Mouse (Mus musculus) left cerebral cortex, postnatal 36 days (tissue): ENCODE data around the gene D17Wsu92e. TPM values are rescaled to one million over a fixed set of nuclear protein-coding genes. Genes with fewer than 3 reads are reported as not detected.
"Not testable (repeated sequence)": the region's sequence is repeated elsewhere in the genome, so short reads cannot be mapped to it uniquely, and the experiment has no call there.

Experiments
- DNase-seq, 2 experiments: peaks; one replicate each; pipeline ENCODE4 v3.0.0; 2021 to 2022; ENCODE audit warnings: low spot score in 2 of 2, mixed read lengths in 1 of 2
- intact Hi-C: fragments of 180-260 bp; cut with DNase I; formaldehyde crosslinking; loops from one replicate; pipeline ENCODE4 v1.15.1; 2025
- total RNA-seq, 2 experiments: library from RNA; stranded (reverse); gene quantifications; 2 replicates each; pipeline ENCODE4 v1.2.3; 2021

D17Wsu92e gene
- total RNA-seq = 100 to 1,000 TPM; 205 to 222 TPM

GRCm38 (mm10) chr17:27820568-27821406 lies at the start of gene D17Wsu92e:
Gene D17Wsu92e, minus strand, starts transcription at chr17:27820648.
- intact Hi-C loops = loop anchor here (1.0 to 5.0 kb wide), 2 partner anchors 20 to 183 kb away; partner anchors contain the start of genes RPS10-NUDT3 and Rps10
- DNase-seq = peak; percentile 98

GRCm38 (mm10) chr17:27866737-27867136 lies 46.3 kb upstream of the D17Wsu92e start:
- DNase-seq = no peak
- intact Hi-C loops = no loop called here

GRCm38 (mm10) chr17:27865461-27865860 lies 45.0 kb upstream of the D17Wsu92e start:
- intact Hi-C loops = no loop called here

GRCm38 (mm10) chr17:27859131-27859530 lies 38.7 kb upstream of the D17Wsu92e start:
- DNase-seq = no peak
- intact Hi-C loops = no loop called here

More at GRCm38 (mm10) chr17:27865461-27865860, 45.0 kb upstream of the D17Wsu92e start:
- DNase-seq = no peak

GRCm38 (mm10) chr17:27857649-27858475 lies 37.4 kb upstream of the D17Wsu92e start:
- intact Hi-C loops = no loop called here
- no peak for DNase-seq

GRCm38 (mm10) chr17:27856798-27857648 lies 36.6 kb upstream of the D17Wsu92e start:
- intact Hi-C loops = no loop called here

GRCm38 (mm10) chr17:27856265-27856797 lies 35.9 kb upstream of the D17Wsu92e start, which contains the start of gene Uhrf1bp1:
Gene Uhrf1bp1, plus strand, starts transcription at chr17:27856441.
- DNase-seq = peak; percentile 74 to 83
- intact Hi-C loops = no loop called here

More at GRCm38 (mm10) chr17:27856798-27857648, 36.6 kb upstream of the D17Wsu92e start:
- peak; percentile 44 to 48 for DNase-seq

- intact Hi-C loops = no loop called here
- DNase-seq = no peak
Measured at GRCm38 (mm10) chr17:27851076-27851475, 30.6 kb upstream of the D17Wsu92e start.

- intact Hi-C loops = no loop called here
- no peak for DNase-seq
Measured at GRCm38 (mm10) chr17:27848351-27848750, 27.9 kb upstream of the D17Wsu92e start.

- intact Hi-C loops = loop anchor here (1.0 to 5.0 kb wide), 3 partner anchors 15 to 68 kb away; partner anchors contain the start of genes Anks1, D17Wsu92e and Taf11
- DNase-seq = peak; percentile 96 to 97
Measured at GRCm38 (mm10) chr17:27839469-27840252, 19.2 kb upstream of the D17Wsu92e start.

GRCm38 (mm10) chr17:27837850-27838249 lies 17.4 kb upstream of the D17Wsu92e start, which contains the start of gene Snrpc:
Gene Snrpc, plus strand, starts transcription at chr17:27838150.
- intact Hi-C loops, DNase-seq: not testable (repeated sequence)

GRCm38 (mm10) chr17:27830411-27830810 lies 10.0 kb upstream of the D17Wsu92e start:
- intact Hi-C loops = no loop called here
- no peak for DNase-seq

GRCm38 (mm10) chr17:27827511-27827910 lies 7.1 kb upstream of the D17Wsu92e start:
- intact Hi-C loops = no loop called here
- DNase-seq = no peak

- intact Hi-C loops = no loop called here
Measured at GRCm38 (mm10) chr17:27826908-27827383, 6.5 kb upstream of the D17Wsu92e start.

GRCm38 (mm10) chr17:27825984-27826905 lies 5.8 kb upstream of the D17Wsu92e start:
- intact Hi-C loops = no loop called here
- DNase-seq = peak; percentile 19 to 24

More at GRCm38 (mm10) chr17:27826908-27827383, 6.5 kb upstream of the D17Wsu92e start:
- no peak for DNase-seq

GRCm38 (mm10) chr17:27825539-27825938 lies 5.1 kb upstream of the D17Wsu92e start:
- DNase-seq = no peak
- intact Hi-C loops = no loop called here

- intact Hi-C loops = loop anchor here (5.0 kb wide), 1 partner anchor 188 kb away; the partner anchor contains the start of genes RPS10-NUDT3 and Rps10
- no peak for DNase-seq
Measured at GRCm38 (mm10) chr17:27824941-27825340, 4.5 kb upstream of the D17Wsu92e start.
